Mouse (Mus musculus) frontal cortex, postnatal 10 days (tissue): ENCODE measurements around the gene Map3k5.
A peak's percentile ranks its signal among the peaks of the same experiment; 100 is the strongest.
"Not testable (repeated sequence)": the region's sequence is repeated elsewhere in the genome, so short reads cannot be mapped to it uniquely, and the experiment has no call there.

Experiments used
- DNase-seq, 2 experiments: peaks; one replicate each; pipeline ENCODE4 v3.0.0; 2022; ENCODE audit warnings: low spot score in 2 of 2, mixed read lengths in 1 of 2

Gene Map3k5

DNA sequence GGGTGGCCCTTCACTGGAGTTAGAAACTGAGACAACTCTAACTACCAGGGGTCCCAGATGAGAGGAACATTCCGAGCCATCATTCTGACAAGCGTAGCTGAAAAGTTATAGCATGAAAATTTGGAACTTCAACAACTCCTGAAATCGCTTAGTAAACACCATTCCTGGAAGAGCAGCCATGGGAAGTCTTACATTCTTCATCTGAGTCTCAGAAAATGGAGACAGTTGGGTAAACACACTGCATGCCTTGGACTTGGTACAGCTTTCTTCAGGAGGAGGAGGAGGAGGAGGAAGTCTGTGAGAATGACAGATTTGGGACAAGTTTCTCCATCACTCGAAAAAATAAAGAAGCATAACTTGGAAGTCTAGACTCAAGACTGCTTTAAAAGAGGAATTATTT, 29.8 kb downstream of the Map3k5 start:
- no peak for DNase-seq

GRCm38 (mm10) chr10:19966597-19966996, 32.3 kb downstream of the Map3k5 start:
- DNase-seq: no peak

DNA sequence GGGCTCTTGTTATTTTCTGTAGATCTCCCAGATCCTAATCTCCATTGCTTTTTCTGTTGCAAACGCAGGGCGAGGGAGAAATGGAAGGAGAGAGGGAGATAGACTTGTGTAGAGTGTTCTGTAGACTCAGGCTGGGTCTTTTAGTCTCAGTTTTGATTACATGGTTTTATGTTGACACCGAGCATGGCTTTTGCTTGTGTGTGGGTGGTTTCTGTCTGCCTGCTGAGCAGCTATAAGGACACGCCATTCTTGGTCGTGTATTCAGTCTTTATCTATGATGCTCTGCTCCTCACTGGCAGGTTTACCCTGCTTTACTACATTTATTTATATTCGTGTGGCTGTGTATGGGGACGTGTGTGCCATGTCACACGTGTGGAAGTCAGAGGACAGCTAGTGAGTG, 34.2 kb downstream of the Map3k5 start:
- no peak for DNase-seq

GRCm38 (mm10) chr10:19969831-19970460, 35.7 kb downstream of the Map3k5 start:
- no peak for DNase-seq

- DNase-seq: not testable (repeated sequence)
Observed at GRCm38 (mm10) chr10:19971491-19971890, 37.2 kb downstream of the Map3k5 start.

GRCm38 (mm10) chr10:19973321-19974108, 39.2 kb downstream of the Map3k5 start:
- no peak for DNase-seq

- no peak for DNase-seq
Observed at GRCm38 (mm10) chr10:19977557-19977956, 43.3 kb downstream of the Map3k5 start.

DNA sequence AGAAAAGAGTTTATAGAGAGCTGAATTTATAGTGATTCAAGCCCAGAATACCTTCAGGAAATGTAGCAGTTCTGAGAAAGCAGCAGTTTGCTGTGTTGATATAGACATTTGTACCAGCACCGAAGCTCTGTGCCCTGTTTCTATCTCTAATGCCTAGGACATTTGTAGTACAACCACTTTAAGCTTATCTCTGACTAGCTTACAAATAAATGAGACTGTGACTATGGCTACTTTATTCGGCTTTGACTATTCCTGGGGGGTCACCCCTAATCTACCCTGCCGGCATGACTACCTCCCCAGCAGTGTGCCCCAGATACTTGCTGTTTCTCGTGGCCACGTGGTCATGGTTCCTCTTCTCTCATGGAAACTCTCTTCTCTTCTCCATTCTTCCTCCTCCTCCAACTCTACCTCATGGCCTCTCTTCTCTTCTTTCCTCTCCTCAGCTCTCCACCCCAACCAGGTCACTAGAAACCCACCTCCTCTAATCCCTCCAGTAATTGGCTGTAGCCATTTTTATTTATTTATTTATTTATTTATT, 44.5 kb downstream of the Map3k5 start:
- no peak for DNase-seq

GRCm38 (mm10) chr10:19987736-19988135, 53.5 kb downstream of the Map3k5 start:
- peak in 1 of 2 experiments; percentile 25 for DNase-seq

- DNase-seq: no peak
Observed at GRCm38 (mm10) chr10:19989986-19990385, 55.7 kb downstream of the Map3k5 start.

GRCm38 (mm10) chr10:19990638-19991037, 56.4 kb downstream of the Map3k5 start:
- DNase-seq: no peak

- no peak for DNase-seq
Observed at GRCm38 (mm10) chr10:19991237-19991865, 57.1 kb downstream of the Map3k5 start.

DNA sequence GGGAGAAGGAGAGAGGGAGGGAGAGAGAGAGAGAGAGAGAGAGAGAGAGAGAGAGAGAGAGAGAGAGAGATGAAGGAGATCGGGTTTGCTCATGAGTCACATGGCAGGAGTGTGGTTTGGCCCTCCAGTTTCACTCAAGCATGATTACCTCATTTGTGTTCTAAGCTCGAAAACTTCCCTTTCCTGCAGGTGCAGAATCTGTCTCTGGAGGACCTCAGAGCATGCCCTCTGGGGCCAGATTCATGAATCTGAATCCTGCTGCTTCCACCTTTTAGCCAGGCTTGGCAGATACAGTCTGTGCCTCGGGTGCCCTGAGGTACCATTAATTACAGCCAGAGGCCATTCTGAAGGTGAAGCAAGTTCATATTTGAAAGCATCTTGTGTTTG, 57.6 kb downstream of the Map3k5 start:
- no peak for DNase-seq

GRCm38 (mm10) chr10:19994469-19995450, 60.5 kb downstream of the Map3k5 start:
- DNase-seq: no peak

DNA sequence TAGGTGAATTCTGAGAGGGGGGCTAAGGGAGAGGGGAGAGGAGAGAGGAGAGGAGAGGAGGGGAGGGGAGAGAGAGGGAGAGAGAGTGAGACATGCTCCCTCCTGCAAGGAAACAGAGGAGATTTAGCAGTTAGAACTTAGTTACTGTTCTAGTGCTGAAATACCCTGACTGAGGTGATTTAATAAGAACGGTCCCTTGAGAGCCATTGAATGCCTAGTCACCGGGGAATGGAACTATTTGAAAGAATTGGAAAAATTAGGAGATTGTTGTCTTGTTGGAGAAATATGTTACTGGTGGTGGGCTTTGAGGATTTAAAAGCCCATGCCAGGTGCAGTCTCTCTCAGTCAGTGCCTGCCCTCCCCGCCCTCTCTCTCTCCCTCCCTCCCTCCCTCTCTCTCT, 61.9 kb downstream of the Map3k5 start:
- no peak for DNase-seq

GRCm38 (mm10) chr10:19999703-20000407, 65.6 kb downstream of the Map3k5 start:
- no peak for DNase-seq

- no peak for DNase-seq
Observed at GRCm38 (mm10) chr10:20000408-20000770, 66.1 kb downstream of the Map3k5 start.

GRCm38 (mm10) chr10:20001990-20002389, 67.7 kb downstream of the Map3k5 start:
- DNase-seq: no peak

GRCm38 (mm10) chr10:20003006-20003405, 68.7 kb downstream of the Map3k5 start:
- no peak for DNase-seq

DNA sequence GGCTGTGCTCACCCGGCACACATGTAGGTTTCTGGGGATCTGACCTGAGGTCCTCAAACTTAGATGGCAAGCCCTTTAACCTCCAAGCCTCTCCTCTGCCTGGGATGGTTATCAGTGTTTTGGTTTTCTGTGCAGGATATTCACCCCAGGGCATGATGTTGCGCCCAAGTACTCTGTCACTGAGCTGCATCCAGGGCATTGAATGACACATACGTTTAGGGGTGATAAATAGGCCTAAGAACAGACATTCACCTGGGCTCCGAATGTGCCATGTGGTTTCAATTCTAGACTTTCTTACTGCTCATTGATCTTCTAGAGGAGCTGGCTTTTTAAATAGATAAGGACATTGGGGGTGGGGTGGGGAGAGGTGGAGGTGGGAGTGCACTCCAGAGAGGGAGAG, 70.5 kb downstream of the Map3k5 start:
- no peak for DNase-seq

DNA sequence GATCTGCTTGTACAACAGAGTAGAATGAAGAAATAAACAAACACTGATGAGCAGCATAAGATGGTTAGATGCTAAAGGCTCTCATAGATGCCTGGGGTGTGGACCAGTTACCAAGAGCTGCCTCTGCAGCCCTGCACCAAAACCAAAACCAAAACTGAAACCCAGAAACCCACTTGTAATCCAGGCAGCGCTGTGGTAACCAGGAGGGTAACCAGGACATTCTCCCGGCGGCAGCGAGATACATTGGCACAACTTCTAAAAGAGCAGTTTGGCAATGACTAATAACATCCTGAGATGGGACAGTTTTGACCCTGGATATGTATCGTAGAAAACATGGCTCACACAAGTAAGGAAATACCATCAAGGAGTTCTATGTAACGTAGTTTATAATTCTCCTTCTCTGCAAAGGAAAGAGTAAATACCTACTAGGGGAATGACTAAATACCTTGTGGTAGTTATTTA, 71.2 kb downstream of the Map3k5 start:
- no peak for DNase-seq
